Mouse (Mus musculus): Measurements from ENCODE around the gene Phf21a. TPM values are rescaled to one million over a fixed set of nuclear protein-coding genes. Genes with fewer than 3 reads are reported as not detected.

Gene Phf21a
- polyA plus RNA-seq, 1 experiment from 2014 or later: 34.1 TPM

GRCm38 (mm10) chr2:92240816-92241215 lies 147.9 kb downstream of the Phf21a start:
- WGBS: 91% methylated on average over 2 of the region's 2 CpGs
- Histone ChIP-seq H3K4me1 (ENCODE audit: control insufficient read depth, insufficient read depth, low read length) (no peaks in the 10 kb centered on the region), H3K4me3 (ENCODE audit: low read depth, low read length) (no peak overlapping the region), H3K9ac (ENCODE audit: low read length) (no peak overlapping the region), H3K27ac (ENCODE audit: low read depth, low read length) (no peak overlapping the region), H3K9me3 (ENCODE audit: control insufficient read depth, low read length) (no peaks in the 10 kb centered on the region), H3K4me2 (ENCODE audit: low read depth) (no peak overlapping the region), H3K36me3 (ENCODE audit: control insufficient read depth, insufficient read depth, low read length) (peaks cover 5% of the 10 kb centered on the region), H3K27me3 (ENCODE audit: control insufficient read depth, insufficient read depth, low read length) (no peaks in the 10 kb centered on the region)
- ATAC-seq (ENCODE audit: insufficient read depth, low FRiP score, low TSS enrichment) (no peak), DNase-seq (ENCODE audit: low spot score) (no peak)

GRCm38 (mm10) chr2:92241317-92241716 lies 148.4 kb downstream of the Phf21a start:
- WGBS: 88% methylated on average over 3 of the region's 3 CpGs
- no peak overlapping the region for H3K9ac ChIP-seq (ENCODE audit: low read length)
- no peak overlapping the region for H3K4me3 ChIP-seq (ENCODE audit: low read depth, low read length)
- no peak overlapping the region for H3K4me2 ChIP-seq (ENCODE audit: low read depth)
- no peak for ATAC-seq (ENCODE audit: insufficient read depth, low FRiP score, low TSS enrichment)
- peaks cover 1% of the 10 kb centered on the region for H3K36me3 ChIP-seq (ENCODE audit: control insufficient read depth, insufficient read depth, low read length)
- no peaks in the 10 kb centered on the region for H3K4me1 ChIP-seq (ENCODE audit: control insufficient read depth, insufficient read depth, low read length)
- H3K9me3 ChIP-seq (ENCODE audit: control insufficient read depth, low read length): no peaks in the 10 kb centered on the region
- no peaks in the 10 kb centered on the region for H3K27me3 ChIP-seq (ENCODE audit: control insufficient read depth, insufficient read depth, low read length)
- no peak overlapping the region for H3K27ac ChIP-seq (ENCODE audit: low read depth, low read length)
- no peak for DNase-seq (ENCODE audit: low spot score)

GRCm38 (mm10) chr2:92246112-92246511 lies 153.2 kb downstream of the Phf21a start:
- no peak overlapping the region for H3K4me2 ChIP-seq (ENCODE audit: low read depth)
- H3K4me3 ChIP-seq (ENCODE audit: low read depth, low read length): no peak overlapping the region
- H3K27ac ChIP-seq (ENCODE audit: low read depth, low read length): no peak overlapping the region
- H3K36me3 ChIP-seq (ENCODE audit: control insufficient read depth, insufficient read depth, low read length): no peaks in the 10 kb centered on the region
- no peaks in the 10 kb centered on the region for H3K27me3 ChIP-seq (ENCODE audit: control insufficient read depth, insufficient read depth, low read length)
- H3K4me1 ChIP-seq (ENCODE audit: control insufficient read depth, insufficient read depth, low read length): no peaks in the 10 kb centered on the region
- 98% methylated on average over 1 of the region's 1 CpGs for WGBS
- H3K9me3 ChIP-seq (ENCODE audit: control insufficient read depth, low read length): no peaks in the 10 kb centered on the region
- DNase-seq (ENCODE audit: low spot score) (no peak), ATAC-seq (ENCODE audit: insufficient read depth, low FRiP score, low TSS enrichment) (no peak)
- no peak overlapping the region for H3K9ac ChIP-seq (ENCODE audit: low read length)

GRCm38 (mm10) chr2:92247711-92248110 lies 154.8 kb downstream of the Phf21a start:
- H3K4me2 ChIP-seq (ENCODE audit: low read depth): no peak overlapping the region
- H3K9ac ChIP-seq (ENCODE audit: low read length): no peak overlapping the region
- H3K9me3 ChIP-seq (ENCODE audit: control insufficient read depth, low read length): no peaks in the 10 kb centered on the region
- H3K4me1 ChIP-seq (ENCODE audit: control insufficient read depth, insufficient read depth, low read length): no peaks in the 10 kb centered on the region
- DNase-seq (ENCODE audit: low spot score): no peak
- H3K36me3 ChIP-seq (ENCODE audit: control insufficient read depth, insufficient read depth, low read length): no peaks in the 10 kb centered on the region
- H3K27me3 ChIP-seq (ENCODE audit: control insufficient read depth, insufficient read depth, low read length): no peaks in the 10 kb centered on the region
- WGBS: 90% methylated on average over 2 of the region's 2 CpGs
- H3K4me3 ChIP-seq (ENCODE audit: low read depth, low read length): no peak overlapping the region
- H3K27ac ChIP-seq (ENCODE audit: low read depth, low read length): no peak overlapping the region
- ATAC-seq (ENCODE audit: insufficient read depth, low FRiP score, low TSS enrichment): no peak

GRCm38 (mm10) chr2:92250472-92250871 lies 157.6 kb downstream of the Phf21a start:
- Histone ChIP-seq H3K27ac (ENCODE audit: low read depth, low read length) (no peak overlapping the region), H3K4me3 (ENCODE audit: low read depth, low read length) (no peak overlapping the region), H3K36me3 (ENCODE audit: control insufficient read depth, insufficient read depth, low read length) (no peaks in the 10 kb centered on the region), H3K9me3 (ENCODE audit: control insufficient read depth, low read length) (no peaks in the 10 kb centered on the region), H3K27me3 (ENCODE audit: control insufficient read depth, insufficient read depth, low read length) (no peaks in the 10 kb centered on the region), H3K4me2 (ENCODE audit: low read depth) (no peak overlapping the region), H3K9ac (ENCODE audit: low read length) (no peak overlapping the region), H3K4me1 (ENCODE audit: control insufficient read depth, insufficient read depth, low read length) (no peaks in the 10 kb centered on the region)
- WGBS: 85% methylated on average over 2 of the region's 2 CpGs
- ATAC-seq (ENCODE audit: insufficient read depth, low FRiP score, low TSS enrichment): no peak
- no peak for DNase-seq (ENCODE audit: low spot score)

- no peaks in the 10 kb centered on the region for H3K4me1 ChIP-seq (ENCODE audit: control insufficient read depth, insufficient read depth, low read length)
- no peak overlapping the region for H3K4me2 ChIP-seq (ENCODE audit: low read depth)
- no peak overlapping the region for H3K9ac ChIP-seq (ENCODE audit: low read length)
- ATAC-seq (ENCODE audit: insufficient read depth, low FRiP score, low TSS enrichment) (no peak), DNase-seq (ENCODE audit: low spot score) (no peak)
- H3K9me3 ChIP-seq (ENCODE audit: control insufficient read depth, low read length): no peaks in the 10 kb centered on the region
- WGBS: 94% methylated on average over 5 of the region's 5 CpGs
- H3K4me3 ChIP-seq (ENCODE audit: low read depth, low read length): no peak overlapping the region
- no peaks in the 10 kb centered on the region for H3K27me3 ChIP-seq (ENCODE audit: control insufficient read depth, insufficient read depth, low read length)
- H3K27ac ChIP-seq (ENCODE audit: low read depth, low read length): no peak overlapping the region
- peaks cover 2% of the 10 kb centered on the region; the same call in 1 of the 2 replicates for H3K36me3 ChIP-seq (ENCODE audit: control insufficient read depth, insufficient read depth, low read length)
Observed at GRCm38 (mm10) chr2:92253777-92254176, 160.9 kb downstream of the Phf21a start.

GRCm38 (mm10) chr2:92256141-92256540 lies 163.2 kb downstream of the Phf21a start:
- Histone ChIP-seq H3K4me2 (ENCODE audit: low read depth) (no peak overlapping the region), H3K27ac (ENCODE audit: low read depth, low read length) (no peak overlapping the region), H3K4me3 (ENCODE audit: low read depth, low read length) (no peak overlapping the region), H3K9me3 (ENCODE audit: control insufficient read depth, low read length) (no peaks in the 10 kb centered on the region), H3K36me3 (ENCODE audit: control insufficient read depth, insufficient read depth, low read length) (peaks cover 2% of the 10 kb centered on the region; the same call in 1 of the 2 replicates), H3K4me1 (ENCODE audit: control insufficient read depth, insufficient read depth, low read length) (no peaks in the 10 kb centered on the region), H3K27me3 (ENCODE audit: control insufficient read depth, insufficient read depth, low read length) (no peaks in the 10 kb centered on the region), H3K9ac (ENCODE audit: low read length) (no peak overlapping the region)
- peak; percentile 12 for DNase-seq (ENCODE audit: low spot score)
- WGBS: 72% methylated on average over 7 of the region's 7 CpGs
- ATAC-seq (ENCODE audit: insufficient read depth, low FRiP score, low TSS enrichment): no peak

- H3K4me1 ChIP-seq (ENCODE audit: control insufficient read depth, insufficient read depth, low read length): no peaks in the 10 kb centered on the region
- H3K36me3 ChIP-seq (ENCODE audit: control insufficient read depth, insufficient read depth, low read length): peaks cover 2% of the 10 kb centered on the region; the same call in 1 of the 2 replicates
- H3K4me3 ChIP-seq (ENCODE audit: low read depth, low read length): no peak overlapping the region
- no peak overlapping the region for H3K9ac ChIP-seq (ENCODE audit: low read length)
- DNase-seq (ENCODE audit: low spot score): no peak
- H3K9me3 ChIP-seq (ENCODE audit: control insufficient read depth, low read length): no peaks in the 10 kb centered on the region
- no peak overlapping the region for H3K27ac ChIP-seq (ENCODE audit: low read depth, low read length)
- WGBS: 51% methylated on average over 4 of the region's 4 CpGs
- H3K4me2 ChIP-seq (ENCODE audit: low read depth): no peak overlapping the region
- no peaks in the 10 kb centered on the region for H3K27me3 ChIP-seq (ENCODE audit: control insufficient read depth, insufficient read depth, low read length)
- ATAC-seq (ENCODE audit: insufficient read depth, low FRiP score, low TSS enrichment): no peak
Observed at GRCm38 (mm10) chr2:92257372-92257956, 164.5 kb downstream of the Phf21a start.

- whole genome bisulfite sequencing: 86% methylated on average over 2 of the region's 2 CpGs
- no peak overlapping the region for H3K9ac ChIP-seq (ENCODE audit: low read length)
- DNase-seq (ENCODE audit: low spot score) (no peak), ATAC-seq (ENCODE audit: insufficient read depth, low FRiP score, low TSS enrichment) (no peak)
- H3K9me3 ChIP-seq (ENCODE audit: control insufficient read depth, low read length): no peaks in the 10 kb centered on the region
- peaks cover 2% of the 10 kb centered on the region; the same call in 1 of the 2 replicates for H3K36me3 ChIP-seq (ENCODE audit: control insufficient read depth, insufficient read depth, low read length)
- no peak overlapping the region for H3K4me3 ChIP-seq (ENCODE audit: low read depth, low read length)
- H3K27me3 ChIP-seq (ENCODE audit: control insufficient read depth, insufficient read depth, low read length): no peaks in the 10 kb centered on the region
- H3K4me1 ChIP-seq (ENCODE audit: control insufficient read depth, insufficient read depth, low read length): no peaks in the 10 kb centered on the region
- H3K4me2 ChIP-seq (ENCODE audit: low read depth): no peak overlapping the region
- no peak overlapping the region for H3K27ac ChIP-seq (ENCODE audit: low read depth, low read length)
Observed at GRCm38 (mm10) chr2:92259924-92260323, 167.0 kb downstream of the Phf21a start.

Data from neural tube, embryonic 11.5 days (tissue).